Mouse (Mus musculus): ENCODE data around the gene Sirt6.

- no peak for TF ChIP-seq POLR2A (IDR thresholded peaks at IDR 0.05; ENCODE audit: control insufficient read depth, extremely low read depth, insufficient read depth, low read length, poor library complexity)
- no peak for TF ChIP-seq CTCF (IDR thresholded peaks at IDR 0.05; ENCODE audit: borderline replicate concordance, control insufficient read depth, extremely low read depth, insufficient read depth, low read length, poor library complexity)
Observed at GRCm38 (mm10) chr10:81644716-81645115, 17.1 kb upstream of the Sirt6 start.

Data from thymus, adult 2 months (tissue).